Mouse (Mus musculus): ENCODE data around the gene Chst3. TPM values are rescaled to one million over a fixed set of nuclear protein-coding genes. Genes with fewer than 3 reads are reported as not detected.
A peak's percentile ranks its signal among the peaks of the same experiment; 100 is the strongest.

Chst3 gene
- 2.9 and 3.3 TPM in 2 replicates for polyA plus RNA-seq (2016; fragmentation: Nextera tagmentation; extraction: Ambion mirVana)

DNA sequence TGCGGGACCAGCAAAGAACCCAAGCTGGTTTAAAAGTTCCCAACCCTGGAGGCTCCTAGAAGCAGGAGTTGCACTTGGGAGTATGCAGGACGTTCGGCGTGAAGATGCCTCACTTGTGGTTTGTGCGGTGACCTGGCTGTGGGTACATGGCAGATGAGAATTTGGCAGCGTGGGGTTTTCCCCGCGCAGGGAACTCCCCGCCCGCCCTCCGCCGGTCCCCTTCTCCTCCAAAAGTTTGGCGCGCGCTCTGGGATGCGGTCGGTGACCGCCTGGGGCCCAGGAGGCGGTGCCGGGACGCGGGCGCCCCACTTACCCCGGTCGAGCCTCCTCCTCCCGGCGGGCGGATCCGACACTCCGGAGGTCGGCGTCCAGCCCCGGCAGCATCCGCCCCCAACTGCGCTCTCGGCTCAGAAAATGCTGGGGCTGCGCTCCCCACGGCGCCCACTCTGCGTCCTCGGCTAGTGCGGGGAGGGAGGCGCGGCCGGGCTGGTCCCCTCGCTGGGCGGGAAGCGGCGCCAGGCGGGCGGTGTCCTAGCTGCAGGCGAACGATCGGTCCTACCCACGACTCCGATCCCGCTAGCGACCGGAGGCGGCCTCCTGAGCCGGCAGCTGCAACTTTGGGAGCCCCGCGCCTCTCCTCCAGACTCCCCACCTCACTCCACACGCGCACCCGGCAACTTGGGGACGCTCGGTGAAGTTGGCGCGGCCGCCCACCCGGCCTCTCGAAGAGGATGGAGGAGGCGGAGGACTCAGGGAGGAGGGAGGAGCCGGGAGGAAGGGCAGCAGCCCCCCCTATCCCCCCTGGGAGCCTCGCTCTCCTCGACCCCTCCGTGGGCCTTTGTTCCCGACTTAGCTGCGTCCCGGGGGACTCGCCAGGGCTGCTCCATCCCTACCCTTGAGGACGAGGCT is at the start of gene Chst3:
TSS of gene Chst3 (minus strand) at position 670 of the 909 bp plus-strand sequence.
- peak; percentile 84 for ATAC-seq (ENCODE audit: low FRiP score, low read depth)
- Histone ChIP-seq H3K27ac (no peak within 1 kb of the TSS), H3K4me3 (peak within 1 kb of the TSS; percentile 64), H3K9me3 (no peaks in the 10 kb centered on the region), H3K9ac (peak within 1 kb of the TSS; percentile 79), H3K4me1 (peaks cover 40% of the 10 kb centered on the region), H3K36me3 (no peaks in the 10 kb centered on the region), H3K4me2 (replicated peaks) (peak within 1 kb of the TSS; percentile 92), H3K27me3 (replicated peaks) (peaks cover 9% of the 10 kb centered on the region; the same call in 1 of the 2 replicates)
- WGBS = 1% methylated on average over 83 of the region's 83 CpGs

DNA sequence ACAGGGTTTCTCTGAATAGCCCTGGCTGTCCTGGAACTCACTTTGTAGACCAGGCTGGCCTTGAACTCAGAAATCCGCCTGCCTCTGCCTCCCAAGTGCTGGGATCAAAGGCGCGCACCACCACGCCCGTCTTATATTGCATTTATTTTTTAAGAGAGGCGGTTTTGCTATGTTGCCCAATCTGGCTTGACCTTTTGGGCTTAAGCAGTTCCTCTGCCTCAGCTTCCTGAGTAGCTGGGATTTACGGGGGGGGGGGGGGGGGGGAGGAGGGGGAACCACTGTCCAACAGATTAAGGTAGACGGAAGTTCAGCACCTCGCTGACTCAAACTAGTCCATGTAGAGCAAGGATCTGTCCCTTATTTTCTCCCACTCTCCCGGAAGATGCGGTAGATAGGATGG is 49.7 kb upstream of the Chst3 start:
- ATAC-seq (ENCODE audit: low FRiP score, low read depth) = no peak
- Histone ChIP-seq H3K27me3 (replicated peaks) (no peaks in the 10 kb centered on the region), H3K4me1 (no peaks in the 10 kb centered on the region), H3K4me3 (no peak overlapping the region), H3K36me3 (no peaks in the 10 kb centered on the region), H3K27ac (no peak overlapping the region), H3K9me3 (no peaks in the 10 kb centered on the region), H3K9ac (no peak overlapping the region), H3K4me2 (replicated peaks) (no peak overlapping the region)
- WGBS = 87% methylated on average over 11 of the region's 11 CpGs

- WGBS = 91% methylated on average over 8 of the region's 8 CpGs
- no peak for ATAC-seq (ENCODE audit: low FRiP score, low read depth)
Observed at GRCm38 (mm10) chr10:60266842-60267401, 47.9 kb upstream of the Chst3 start.

DNA sequence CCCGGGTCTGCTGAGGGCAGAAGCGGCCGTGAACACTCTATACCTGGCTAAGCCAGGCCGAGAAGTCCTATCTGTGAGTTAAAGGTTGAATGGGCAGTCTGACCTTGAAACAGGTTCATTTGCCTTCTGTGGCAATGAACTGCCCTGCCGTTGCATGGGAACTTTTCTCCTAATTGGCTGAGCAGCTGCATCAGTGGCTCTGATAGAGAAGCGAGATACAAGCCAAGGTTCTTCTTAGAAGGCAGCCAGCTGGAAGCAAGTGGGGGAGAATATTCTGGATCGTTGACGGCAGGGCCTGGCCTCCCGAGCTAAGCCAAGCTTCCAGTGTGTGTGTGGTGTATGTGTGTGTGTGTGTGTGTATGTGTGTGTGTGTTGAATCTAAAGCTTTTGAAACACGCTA is 46.2 kb upstream of the Chst3 start:
- WGBS = 80% methylated on average over 10 of the region's 10 CpGs
- no peak for ATAC-seq (ENCODE audit: low FRiP score, low read depth)

More at GRCm38 (mm10) chr10:60266842-60267401, 47.9 kb upstream of the Chst3 start:
- H3K27me3 ChIP-seq (replicated peaks) = no peaks in the 10 kb centered on the region
- peaks cover 8% of the 10 kb centered on the region for H3K4me1 ChIP-seq
- H3K27ac ChIP-seq = no peak overlapping the region
- H3K36me3 ChIP-seq = no peaks in the 10 kb centered on the region
- no peak overlapping the region for H3K9ac ChIP-seq
- H3K4me2 ChIP-seq (replicated peaks) = no peak overlapping the region
- no peak overlapping the region for H3K4me3 ChIP-seq
- no peaks in the 10 kb centered on the region for H3K9me3 ChIP-seq

DNA sequence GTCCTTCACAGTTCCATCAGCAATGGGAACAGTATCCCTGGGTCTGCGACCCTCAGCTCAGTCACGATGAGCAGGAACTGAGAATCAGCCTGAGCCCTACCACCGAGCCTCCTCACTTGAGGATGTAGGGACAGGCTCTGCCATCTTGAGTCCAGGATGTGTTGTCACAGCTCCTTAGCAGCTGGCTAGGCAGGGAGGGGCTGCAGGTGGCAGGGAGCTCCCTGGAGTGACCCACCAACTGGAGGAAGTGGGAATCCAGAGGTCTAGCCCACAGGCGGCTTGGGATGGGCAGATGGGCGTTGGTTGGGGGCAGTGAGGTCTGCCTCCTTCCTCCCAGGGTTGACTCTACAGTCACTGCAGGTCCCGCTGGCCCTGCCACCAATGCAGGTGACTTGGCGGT is 44.3 kb upstream of the Chst3 start:
- H3K9me3 ChIP-seq = no peaks in the 10 kb centered on the region
- H3K4me3 ChIP-seq = no peak overlapping the region
- H3K27ac ChIP-seq = no peak overlapping the region
- no peak overlapping the region for H3K4me2 ChIP-seq (replicated peaks)
- no peaks in the 10 kb centered on the region for H3K36me3 ChIP-seq
- H3K27me3 ChIP-seq (replicated peaks) = no peaks in the 10 kb centered on the region
- no peak for ATAC-seq (ENCODE audit: low FRiP score, low read depth)
- H3K4me1 ChIP-seq = peaks cover 8% of the 10 kb centered on the region
- H3K9ac ChIP-seq = no peak overlapping the region
- 87% methylated on average over 7 of the region's 7 CpGs for WGBS

More for the DNA sequence above, 46.2 kb upstream of the Chst3 start:
- H3K4me1 ChIP-seq = peaks cover 8% of the 10 kb centered on the region
- H3K4me3 ChIP-seq = no peak overlapping the region
- H3K27ac ChIP-seq = no peak overlapping the region
- H3K27me3 ChIP-seq (replicated peaks) = no peaks in the 10 kb centered on the region
- H3K36me3 ChIP-seq = no peaks in the 10 kb centered on the region
- no peak overlapping the region for H3K9ac ChIP-seq
- H3K4me2 ChIP-seq (replicated peaks) = no peak overlapping the region
- H3K9me3 ChIP-seq = no peaks in the 10 kb centered on the region

- H3K9ac ChIP-seq = no peak overlapping the region
- peaks cover 8% of the 10 kb centered on the region for H3K4me1 ChIP-seq
- H3K4me3 ChIP-seq = no peak overlapping the region
- whole genome bisulfite sequencing = 53% methylated on average over 3 of the region's 3 CpGs
- H3K4me2 ChIP-seq (replicated peaks) = no peak overlapping the region
- no peaks in the 10 kb centered on the region for H3K9me3 ChIP-seq
- H3K36me3 ChIP-seq = no peaks in the 10 kb centered on the region
- no peak overlapping the region for H3K27ac ChIP-seq
- H3K27me3 ChIP-seq (replicated peaks) = no peaks in the 10 kb centered on the region
- peak; percentile 95 for ATAC-seq (ENCODE audit: low FRiP score, low read depth)
Observed at GRCm38 (mm10) chr10:60262386-60262785, 43.3 kb upstream of the Chst3 start.

GRCm38 (mm10) chr10:60261530-60261929 is 42.5 kb upstream of the Chst3 start:
- Histone ChIP-seq H3K4me1 (peaks cover 8% of the 10 kb centered on the region), H3K27ac (no peak overlapping the region), H3K9me3 (no peaks in the 10 kb centered on the region), H3K27me3 (replicated peaks) (no peaks in the 10 kb centered on the region), H3K4me2 (replicated peaks) (no peak overlapping the region), H3K36me3 (no peaks in the 10 kb centered on the region), H3K9ac (no peak overlapping the region), H3K4me3 (no peak overlapping the region)
- WGBS = 45% methylated on average over 5 of the region's 5 CpGs
- ATAC-seq (ENCODE audit: low FRiP score, low read depth) = no peak

DNA sequence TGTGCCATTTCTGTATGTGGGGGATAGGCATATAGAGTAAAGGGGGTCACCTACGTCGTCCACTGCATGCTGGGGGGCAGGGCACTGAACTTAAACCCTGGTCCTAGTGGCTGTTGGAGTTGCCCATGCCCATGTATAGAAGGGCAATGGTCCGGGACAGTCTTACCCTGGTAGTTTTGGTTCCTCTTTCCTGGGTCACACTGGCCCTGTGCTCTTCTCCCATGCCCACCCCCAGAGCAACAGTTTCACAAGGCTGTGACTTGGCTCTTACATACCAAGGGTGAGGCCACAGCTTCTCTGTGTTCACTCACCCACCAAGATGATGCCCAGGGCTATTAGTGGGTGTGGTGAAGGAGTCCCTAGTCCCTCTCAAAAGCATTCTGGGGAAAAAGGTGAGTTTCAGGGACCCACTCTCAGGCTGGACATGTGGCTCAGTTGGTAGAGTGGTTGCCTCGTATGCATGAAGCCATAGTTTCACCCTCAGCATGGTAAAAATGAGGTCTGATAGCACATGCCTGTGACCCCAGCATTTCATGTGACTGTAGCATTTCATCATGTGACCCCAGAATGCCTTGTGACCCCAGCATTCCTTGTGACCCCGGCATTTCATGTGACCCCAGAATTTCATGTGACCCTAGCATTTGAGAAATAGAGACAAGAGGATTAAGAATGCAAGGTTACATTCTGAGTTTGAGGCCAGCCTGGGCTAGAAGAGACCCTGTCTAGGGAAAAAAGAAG is 41.7 kb upstream of the Chst3 start:
- ATAC-seq (ENCODE audit: low FRiP score, low read depth) = no peak
- H3K4me3 ChIP-seq = no peak overlapping the region
- no peak overlapping the region for H3K27ac ChIP-seq
- WGBS = 94% methylated on average over 5 of the region's 5 CpGs
- no peaks in the 10 kb centered on the region for H3K36me3 ChIP-seq
- no peaks in the 10 kb centered on the region for H3K9me3 ChIP-seq
- no peak overlapping the region for H3K4me2 ChIP-seq (replicated peaks)
- H3K9ac ChIP-seq = no peak overlapping the region
- H3K4me1 ChIP-seq = peaks cover 8% of the 10 kb centered on the region
- no peaks in the 10 kb centered on the region for H3K27me3 ChIP-seq (replicated peaks)

DNA sequence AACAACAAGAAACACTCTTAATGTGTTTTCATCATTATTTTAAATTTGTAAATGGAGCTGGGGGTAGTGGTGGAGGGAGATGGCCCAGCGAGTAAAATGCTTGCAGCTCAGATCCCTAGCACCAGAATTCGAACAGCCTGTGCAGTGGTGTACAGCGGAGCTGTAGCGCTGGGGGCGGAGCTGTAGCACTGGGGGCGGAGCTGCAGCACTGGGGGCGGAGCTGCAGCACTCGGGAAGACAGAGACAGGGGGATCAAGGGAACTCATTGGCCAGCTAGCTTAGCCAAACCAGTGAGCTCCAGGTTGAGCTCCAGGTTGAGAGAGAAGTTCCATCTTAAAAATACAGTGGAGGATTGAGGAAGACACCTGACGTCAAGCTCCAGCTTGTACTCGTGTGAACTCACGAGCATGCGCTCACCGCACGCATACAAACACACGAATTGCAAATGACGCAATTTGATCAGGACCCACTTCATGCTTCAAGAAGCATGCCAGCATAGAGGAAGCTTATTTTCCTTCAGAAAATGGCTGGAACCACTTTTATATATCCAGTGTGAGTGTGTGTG is 38.3 kb upstream of the Chst3 start:
- Histone ChIP-seq H3K4me3 (no peak overlapping the region), H3K4me2 (replicated peaks) (no peak overlapping the region), H3K9ac (no peak overlapping the region), H3K27me3 (replicated peaks) (no peaks in the 10 kb centered on the region), H3K4me1 (peaks cover 4% of the 10 kb centered on the region), H3K36me3 (no peaks in the 10 kb centered on the region), H3K27ac (no peak overlapping the region), H3K9me3 (no peaks in the 10 kb centered on the region)
- WGBS = 61% methylated on average over 16 of the region's 16 CpGs
- ATAC-seq (ENCODE audit: low FRiP score, low read depth) = 0 out of 2 replicates have a peak, but pooled peaks have one; percentile 21

DNA sequence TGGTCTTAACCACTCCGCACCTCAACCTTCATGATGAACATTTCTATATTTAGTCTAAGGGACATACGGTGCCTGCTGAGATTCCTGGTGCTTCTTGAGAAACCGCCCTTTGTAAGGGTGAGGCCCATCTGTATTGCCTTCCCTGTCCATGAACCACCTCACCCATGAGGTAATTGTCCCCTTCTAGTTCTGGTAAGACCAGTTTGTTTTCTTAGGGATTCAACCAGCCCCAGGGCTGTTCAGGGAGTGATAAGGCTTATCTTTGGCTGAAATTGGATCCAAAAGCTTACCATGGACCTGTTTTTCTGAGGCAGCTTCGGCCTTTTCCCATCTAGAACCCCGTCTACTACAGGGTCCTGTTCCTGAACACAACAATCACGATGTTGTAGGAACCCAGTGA is 37.0 kb upstream of the Chst3 start:
- WGBS = 86% methylated on average over 6 of the region's 6 CpGs
- H3K27ac ChIP-seq = no peak overlapping the region
- no peaks in the 10 kb centered on the region for H3K36me3 ChIP-seq
- no peaks in the 10 kb centered on the region for H3K4me1 ChIP-seq
- H3K4me3 ChIP-seq = no peak overlapping the region
- H3K9me3 ChIP-seq = no peaks in the 10 kb centered on the region
- no peak overlapping the region for H3K9ac ChIP-seq
- no peaks in the 10 kb centered on the region for H3K27me3 ChIP-seq (replicated peaks)
- H3K4me2 ChIP-seq (replicated peaks) = no peak overlapping the region
- no peak for ATAC-seq (ENCODE audit: low FRiP score, low read depth)

GRCm38 (mm10) chr10:60252606-60253005 is 33.5 kb upstream of the Chst3 start:
- Histone ChIP-seq H3K27ac (no peak overlapping the region), H3K36me3 (no peaks in the 10 kb centered on the region), H3K4me3 (no peak overlapping the region), H3K27me3 (replicated peaks) (no peaks in the 10 kb centered on the region), H3K9me3 (no peaks in the 10 kb centered on the region), H3K4me2 (replicated peaks) (no peak overlapping the region), H3K9ac (no peak overlapping the region), H3K4me1 (no peaks in the 10 kb centered on the region)
- 78% methylated on average over 4 of the region's 4 CpGs for WGBS
- no peak for ATAC-seq (ENCODE audit: low FRiP score, low read depth)

DNA sequence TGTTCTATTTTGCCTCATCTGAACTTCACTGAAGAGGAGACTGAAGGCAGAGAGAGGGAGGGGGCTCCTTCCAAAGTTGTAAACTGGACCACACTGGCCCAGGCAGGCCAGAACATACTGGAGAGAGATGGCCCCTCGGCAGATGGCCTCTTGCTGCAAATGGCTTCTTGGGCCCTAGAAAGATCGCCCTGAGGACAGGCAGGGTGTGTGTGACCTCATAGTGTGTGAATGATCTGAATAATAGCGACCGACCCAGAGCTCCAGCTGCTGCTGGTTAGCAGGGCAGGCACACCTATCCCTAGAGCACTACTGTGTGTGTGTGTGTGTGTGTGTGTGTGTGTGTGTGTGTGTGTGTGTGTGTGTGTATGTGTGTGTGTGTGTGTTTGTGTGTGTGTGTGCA is 33.1 kb upstream of the Chst3 start:
- H3K9ac ChIP-seq = no peak overlapping the region
- ATAC-seq (ENCODE audit: low FRiP score, low read depth) = no peak
- no peak overlapping the region for H3K27ac ChIP-seq
- no peak overlapping the region for H3K4me3 ChIP-seq
- no peaks in the 10 kb centered on the region for H3K27me3 ChIP-seq (replicated peaks)
- H3K36me3 ChIP-seq = no peaks in the 10 kb centered on the region
- no peaks in the 10 kb centered on the region for H3K9me3 ChIP-seq
- WGBS = 69% methylated on average over 4 of the region's 4 CpGs
- no peaks in the 10 kb centered on the region for H3K4me1 ChIP-seq
- no peak overlapping the region for H3K4me2 ChIP-seq (replicated peaks)
